ENCODE assay signal across 22 mouse cellular contexts in the genomic region with DNA sequence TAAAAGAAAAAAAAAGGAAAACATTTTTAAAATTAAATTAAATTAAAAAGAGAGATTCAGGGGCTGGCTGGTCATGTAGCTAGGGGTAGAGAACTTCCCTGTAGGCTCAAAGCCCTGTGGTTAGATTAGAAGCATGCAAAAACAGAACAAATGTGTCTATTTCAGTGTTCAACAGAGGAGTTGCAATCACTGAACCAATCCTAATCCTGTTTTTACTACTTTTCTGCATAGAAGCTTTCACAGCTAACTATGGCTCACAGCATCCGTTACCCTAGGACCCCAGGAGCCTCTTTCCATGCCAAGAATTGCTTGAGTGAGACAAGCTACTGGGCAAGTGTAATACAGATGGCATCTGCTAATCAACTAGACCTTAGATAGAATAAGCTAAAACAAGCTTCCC. TPM values are rescaled to one million over a fixed set of nuclear protein-coding genes. Genes with fewer than 3 reads are reported as not detected.
DNase-seq lines count a peak whose midpoint lies in the region; ATAC-seq and TF ChIP-seq lines count a peak whose summit lies in the region.
"Had no signal": no experiment of that assay in that cellular context is flagged by ENCODE, and none has a peak within 500 bp of the region (broad histone marks: within the 10 kb centered on the region; RNA-seq: fewer than 3 reads in every experiment).

No protein-coding gene starts in this region.

- TF ChIP-seq CTCF in midbrain, postnatal 0 days (IDR thresholded peaks at IDR 0.05), result no peak
- no peak for TF ChIP-seq CTCF in kidney, adult 2 months (conservative IDR thresholded peaks at IDR 0.05; ENCODE audit: insufficient read depth, insufficient read length, low read depth, low read length)

- no peaks in the 10 kb centered on the region for H3K9me3 ChIP-seq in forebrain, embryonic 16.5 days (ENCODE audit: control insufficient read depth, low read length)
- no peaks in the 10 kb centered on the region for H3K9me3 ChIP-seq in forebrain, embryonic 10.5 days
- no peaks in the 10 kb centered on the region for H3K9me3 ChIP-seq in midbrain, postnatal 0 days (ENCODE audit: low read length)
- no peaks in the 10 kb centered on the region for H3K9me3 ChIP-seq in midbrain, embryonic 16.5 days (replicated peaks; ENCODE audit: control insufficient read depth, low read length, poor library complexity, severe bottlenecking)
- H3K9me3 ChIP-seq: embryonic facial prominence, embryonic 15.5 days; liver, embryonic 13.5 days; midbrain, embryonic 12.5 days; neural tube, embryonic 13.5 days had no signal

- H3K27ac ChIP-seq in forebrain, embryonic 16.5 days (ENCODE audit: low read length), result no peak overlapping the region
- no peak overlapping the region for H3K27ac ChIP-seq in forebrain, embryonic 10.5 days
- H3K27ac ChIP-seq in midbrain, postnatal 0 days (ENCODE audit: low read depth, low read length), result no peak overlapping the region
- H3K27ac ChIP-seq in midbrain, embryonic 16.5 days (ENCODE audit: low read length), result no peak overlapping the region
- no peak overlapping the region for H3K27ac ChIP-seq in kidney, adult 2 months (ENCODE audit: insufficient read depth, low read depth, low read length)
- H3K27ac ChIP-seq: embryonic facial prominence, embryonic 15.5 days; liver, embryonic 13.5 days; midbrain, embryonic 12.5 days; neural tube, embryonic 13.5 days had no signal

- no peak overlapping the region for H3K9ac ChIP-seq in forebrain, embryonic 16.5 days (replicated peaks; ENCODE audit: low read depth, low read length)
- no peak overlapping the region for H3K9ac ChIP-seq in midbrain, postnatal 0 days (replicated peaks; ENCODE audit: low read length, poor library complexity, severe bottlenecking)
- H3K9ac ChIP-seq in midbrain, embryonic 16.5 days (ENCODE audit: low read depth, low read length), result no peak overlapping the region
- H3K9ac ChIP-seq: embryonic facial prominence, embryonic 15.5 days; liver, embryonic 13.5 days; midbrain, embryonic 12.5 days; neural tube, embryonic 13.5 days had no signal

- peak; percentile 82 to 91 for DNase-seq in cerebellum, postnatal 10 days
- DNase-seq in cerebellum, adult 8-10 months, result no peak
- no peak for DNase-seq in forebrain, embryonic 10.5 days (ENCODE audit: extremely low spot score, low spot score)
- DNase-seq in midbrain, postnatal 0 days (ENCODE audit: low spot score), result peak; percentile 75
- DNase-seq in kidney, adult 2 months, result no peak
- no peak for DNase-seq in spleen, adult 18-20 months
- DNase-seq: gastrocnemius, postnatal 10 days; heart, adult 11 months; kidney, postnatal 4 days; liver, embryonic 13.5 days; lung, adult 2 months; lung, postnatal 14 days; retina, postnatal 1 day; right cerebral cortex, postnatal 25 days; thymus, postnatal 25 days had no signal

- H3K4me1 ChIP-seq in forebrain, embryonic 16.5 days (replicated peaks; ENCODE audit: control insufficient read depth, insufficient read depth, low read length), result peaks cover 18% of the 10 kb centered on the region
- peaks cover 36% of the 10 kb centered on the region for H3K4me1 ChIP-seq in forebrain, embryonic 10.5 days
- 0 out of 2 replicates have a peak, but pooled peaks cover under 1% of the 10 kb centered on the region for H3K4me1 ChIP-seq in midbrain, postnatal 0 days (ENCODE audit: insufficient read depth, low read length)
- peaks cover 11% of the 10 kb centered on the region for H3K4me1 ChIP-seq in midbrain, embryonic 16.5 days (ENCODE audit: control insufficient read depth, insufficient read depth, low read length)
- H3K4me1 ChIP-seq in kidney, adult 2 months (ENCODE audit: control insufficient read depth, insufficient read depth, low read length), result peaks cover 9% of the 10 kb centered on the region; the same call in 1 of the 2 replicates

- H3K27me3 ChIP-seq in forebrain, embryonic 16.5 days (replicated peaks; ENCODE audit: control insufficient read depth, insufficient read depth, low read length), result no peaks in the 10 kb centered on the region
- H3K27me3 ChIP-seq in forebrain, embryonic 10.5 days (ENCODE audit: poor library complexity, severe bottlenecking), result no peaks in the 10 kb centered on the region
- no peaks in the 10 kb centered on the region for H3K27me3 ChIP-seq in midbrain, postnatal 0 days (ENCODE audit: insufficient read depth, low read length)
- no peaks in the 10 kb centered on the region for H3K27me3 ChIP-seq in midbrain, embryonic 16.5 days (ENCODE audit: control insufficient read depth, insufficient read depth, low read depth, low read length)
- H3K27me3 ChIP-seq in kidney, adult 2 months (replicated peaks; ENCODE audit: control insufficient read depth, insufficient read depth, low read length), result no peaks in the 10 kb centered on the region
- H3K27me3 ChIP-seq: embryonic facial prominence, embryonic 15.5 days; liver, embryonic 13.5 days; midbrain, embryonic 12.5 days; neural tube, embryonic 13.5 days had no signal

- H3K4me3 ChIP-seq in forebrain, embryonic 16.5 days (replicated peaks; ENCODE audit: low read length), result no peak overlapping the region
- H3K4me3 ChIP-seq in forebrain, embryonic 10.5 days, result no peak overlapping the region
- no peak overlapping the region for H3K4me3 ChIP-seq in midbrain, postnatal 0 days (ENCODE audit: low read depth, low read length)
- H3K4me3 ChIP-seq in midbrain, embryonic 16.5 days (ENCODE audit: low read depth, low read length), result no peak overlapping the region
- H3K4me3 ChIP-seq in kidney, adult 2 months (ENCODE audit: insufficient read depth, low read depth, low read length), result no peak overlapping the region
- H3K4me3 ChIP-seq: embryonic facial prominence, embryonic 15.5 days; liver, embryonic 13.5 days; midbrain, embryonic 12.5 days; myocyte; neural tube, embryonic 13.5 days had no signal

- whole genome bisulfite sequencing in forebrain, embryonic 16.5 days, result 20% methylated on average over 1 of the region's 1 CpGs
- 69% methylated on average over 1 of the region's 1 CpGs for WGBS in forebrain, embryonic 10.5 days
- 31% methylated on average over 1 of the region's 1 CpGs for WGBS in midbrain, postnatal 0 days
- 29% methylated on average over 1 of the region's 1 CpGs for WGBS in midbrain, embryonic 16.5 days
- 68% methylated on average over 1 of the region's 1 CpGs for WGBS in kidney, adult 2 months

- no peak overlapping the region for H3K4me2 ChIP-seq in forebrain, embryonic 16.5 days (ENCODE audit: low read length)
- no peak overlapping the region for H3K4me2 ChIP-seq in midbrain, postnatal 0 days (ENCODE audit: low read depth, low read length, poor library complexity, severe bottlenecking)
- H3K4me2 ChIP-seq in midbrain, embryonic 16.5 days (ENCODE audit: low read length), result no peak overlapping the region
- H3K4me2 ChIP-seq: embryonic facial prominence, embryonic 15.5 days; liver, embryonic 13.5 days; midbrain, embryonic 12.5 days; neural tube, embryonic 13.5 days had no signal

- no peak for TF ChIP-seq POLR2A in kidney, adult 2 months (IDR thresholded peaks at IDR 0.05; ENCODE audit: low read depth, low read length)

- ATAC-seq in forebrain, embryonic 16.5 days, result peak; percentile 72
- no peak for ATAC-seq in midbrain, postnatal 0 days (ENCODE audit: low FRiP score)
- ATAC-seq in midbrain, embryonic 16.5 days, result no peak
- ATAC-seq: intestine, postnatal 0 days had no signal

- H3K36me3 ChIP-seq in forebrain, embryonic 16.5 days (ENCODE audit: control insufficient read depth, insufficient read depth), result no peaks in the 10 kb centered on the region
- no peaks in the 10 kb centered on the region for H3K36me3 ChIP-seq in forebrain, embryonic 10.5 days (replicated peaks)
- H3K36me3 ChIP-seq in midbrain, postnatal 0 days (ENCODE audit: insufficient read depth, low read length), result no peaks in the 10 kb centered on the region
- no peaks in the 10 kb centered on the region for H3K36me3 ChIP-seq in midbrain, embryonic 16.5 days (ENCODE audit: control insufficient read depth, insufficient read depth, low read length)
- no peaks in the 10 kb centered on the region for H3K36me3 ChIP-seq in kidney, adult 2 months (ENCODE audit: control insufficient read depth, insufficient read depth, low read length)
- H3K36me3 ChIP-seq: embryonic facial prominence, embryonic 15.5 days; liver, embryonic 13.5 days; midbrain, embryonic 12.5 days; neural tube, embryonic 13.5 days had no signal

RNA-seq across cellular contexts. Expression of a gene that starts 16.7 kb away (rescaled TPM):
- polyA plus RNA-seq in forebrain, embryonic 16.5 days (2015; fragmentation: Nextera tagmentation; extraction: Ambion mirVana), result 195 and 198 TPM in 2 replicates
- polyA plus RNA-seq in forebrain, embryonic 10.5 days (2016; fragmentation: Nextera tagmentation; extraction: Ambion mirVana), result 149 and 156 TPM in 2 replicates
- 73.8 and 82.5 TPM in 2 replicates for total RNA-seq in midbrain, postnatal 0 days (2014; rRNA removed)
- 112 and 114 TPM in 2 replicates for polyA plus RNA-seq in midbrain, postnatal 0 days (2015; fragmentation: Nextera tagmentation; extraction: Ambion mirVana)
- 169 and 179 TPM in 2 replicates for polyA plus RNA-seq in midbrain, embryonic 16.5 days (2015; fragmentation: Nextera tagmentation; extraction: Ambion mirVana)
- 62.5 and 237 TPM in 2 replicates for polyA plus RNA-seq in kidney, adult 2 months (2012; rRNA removed)

Comparison
In these comparisons a context has a peak if more than half of its experiments do, and no peak if none do; other contexts are left out.
1. DNase-seq: peak in cerebellum, postnatal 10 days (2 of 2) and midbrain, postnatal 0 days (single experiment); none in cerebellum, adult 8-10 months (single experiment), forebrain, embryonic 10.5 days (single experiment), kidney, adult 2 months (single experiment) and spleen, adult 18-20 months (0 of 2).